Mouse (Mus musculus): ENCODE data around the gene Eaf2. TPM values are rescaled to one million over a fixed set of nuclear protein-coding genes. Genes with fewer than 3 reads are reported as not detected.
"Not testable (repeated sequence)": the region's sequence is repeated elsewhere in the genome, so short reads cannot be mapped to it uniquely, and the experiment has no call there.

Gene Eaf2
- polyA plus RNA-seq (2017; shearing (Covaris generic)), result 1 to 10 TPM; 1.4 to 2.5 TPM

GRCm38 (mm10) chr16:36874583-36875275, at the start of gene Eaf2, which contains the start of gene Golgb1:
Eaf2 (minus strand) TSS chr16:36875003.
Golgb1 (plus strand) TSS chr16:36875140.
- peak; percentile 98 for ATAC-seq

- ATAC-seq, result no peak
These were observed 49.5 kb upstream of the Eaf2 start for GRCm38 (mm10) chr16:36924312-36924711.

- ATAC-seq, result peak; percentile 81
These were observed 47.2 kb upstream of the Eaf2 start for GRCm38 (mm10) chr16:36921980-36922379.

GRCm38 (mm10) chr16:36921067-36921613, 46.3 kb upstream of the Eaf2 start:
- no peak for ATAC-seq

- no peak for ATAC-seq
These were observed 45.6 kb upstream of the Eaf2 start for GRCm38 (mm10) chr16:36920410-36920809.

- no peak for ATAC-seq
These were observed 43.7 kb upstream of the Eaf2 start for GRCm38 (mm10) chr16:36918505-36918904.

GRCm38 (mm10) chr16:36914195-36914594, 39.4 kb upstream of the Eaf2 start:
- no peak for ATAC-seq

- no peak for ATAC-seq
These were observed 37.5 kb upstream of the Eaf2 start for GRCm38 (mm10) chr16:36912311-36912710.

GRCm38 (mm10) chr16:36911909-36912308, 37.1 kb upstream of the Eaf2 start:
- no peak for ATAC-seq

GRCm38 (mm10) chr16:36903156-36903555, 28.4 kb upstream of the Eaf2 start:
- ATAC-seq, result no peak

- no peak for ATAC-seq
These were observed 21.9 kb upstream of the Eaf2 start for GRCm38 (mm10) chr16:36896712-36897111.

GRCm38 (mm10) chr16:36893317-36893716, 18.5 kb upstream of the Eaf2 start:
- ATAC-seq, result no peak

GRCm38 (mm10) chr16:36891415-36891814, 16.6 kb upstream of the Eaf2 start:
- ATAC-seq, result no peak

- ATAC-seq, result no peak
These were observed 15.8 kb upstream of the Eaf2 start for GRCm38 (mm10) chr16:36890559-36890958.

GRCm38 (mm10) chr16:36887546-36887945, 12.7 kb upstream of the Eaf2 start:
- ATAC-seq, result no peak

- ATAC-seq, result no peak
These were observed 11.1 kb upstream of the Eaf2 start for GRCm38 (mm10) chr16:36885912-36886311.

- ATAC-seq, result no peak
These were observed 10.1 kb upstream of the Eaf2 start for GRCm38 (mm10) chr16:36884881-36885280.

GRCm38 (mm10) chr16:36882737-36883343, 8.0 kb upstream of the Eaf2 start:
- ATAC-seq, result no peak

- no peak for ATAC-seq
These were observed 2.5 kb upstream of the Eaf2 start for GRCm38 (mm10) chr16:36877316-36877715.

GRCm38 (mm10) chr16:36875276-36875851, 561 bp upstream of the Eaf2 start:
- ATAC-seq, result no peak

GRCm38 (mm10) chr16:36869442-36869841, 5.4 kb downstream of the Eaf2 start:
- ATAC-seq, result no peak

GRCm38 (mm10) chr16:36863585-36863984, 11.2 kb downstream of the Eaf2 start:
- no peak for ATAC-seq

GRCm38 (mm10) chr16:36851202-36851601, 23.6 kb downstream of the Eaf2 start:
- ATAC-seq, result no peak

- not testable (repeated sequence) for ATAC-seq
These were observed 27.9 kb downstream of the Eaf2 start for GRCm38 (mm10) chr16:36846894-36847293.

Data from activated CD4-positive, CD25-positive, alpha-beta regulatory T cell, adult 4 months (primary cell).